Mouse (Mus musculus) lung, postnatal 0 days (tissue): ENCODE data around the gene Rfc5. TPM values are rescaled to one million over a fixed set of nuclear protein-coding genes. Genes with fewer than 3 reads are reported as not detected.
"Not testable (repeated sequence)": the region's sequence is repeated elsewhere in the genome, so short reads cannot be mapped to it uniquely, and the experiment has no call there.

ENCODE experiments used
- ATAC-seq: fragments of 200-750 bp; cut with Nextera tagmentation; 2 replicates; pipeline ENCODE4 v1.8.0; 2017; ENCODE audit warnings: moderate library complexity
- DNase-seq: peaks from one replicate; pipeline ENCODE4 v3.0.0-alpha.2; 2016; ENCODE audit warnings: low spot score
- H3K27ac ChIP-seq: fragments of 300-500 bp; sonication (generic); 2 replicates; pipeline ENCODE4 v1.5.1; 2014; ENCODE audit warnings: antibody characterized with exemption, mild to moderate bottlenecking, low read length, mixed read lengths
- H3K27me3 ChIP-seq: fragments of 300-500 bp; sonication (generic); replicated peaks from 2 replicates; pipeline ENCODE4 v1.6.1; 2014; ENCODE audit warnings: low read length, mixed read lengths; ENCODE audit not compliant: insufficient read depth
- H3K36me3 ChIP-seq: fragments of 300-500 bp; sonication (generic); 2 replicates; pipeline ENCODE4 v1.6.1; 2014; ENCODE audit warnings: low read length, mixed read lengths; ENCODE audit not compliant: insufficient read depth
- H3K4me1 ChIP-seq: fragments of 300-500 bp; sonication (generic); 2 replicates; pipeline ENCODE4 v1.6.1; 2014; ENCODE audit warnings: antibody characterized with exemption, low read depth, low read length, mixed read lengths; ENCODE audit not compliant: insufficient read depth
- H3K4me2 ChIP-seq: fragments of 300-500 bp; sonication (generic); replicated peaks from 2 replicates; pipeline ENCODE4 v1.6.1; 2014; ENCODE audit warnings: low read depth, mild to moderate bottlenecking, low read length, moderate library complexity, mixed read lengths
- H3K4me3 ChIP-seq: fragments of 300-500 bp; sonication (generic); 2 replicates; pipeline ENCODE4 v1.5.1; 2014; ENCODE audit warnings: low read depth, low read length
- H3K9ac ChIP-seq: fragments of 300-500 bp; sonication (generic); replicated peaks from 2 replicates; pipeline ENCODE4 v1.6.1; 2014; ENCODE audit warnings: low read depth, mild to moderate bottlenecking
- H3K9me3 ChIP-seq: fragments of 300-500 bp; sonication (generic); 2 replicates; pipeline ENCODE4 v1.6.1; 2016; ENCODE audit warnings: low read length, mixed read lengths
- CTCF ChIP-seq: IDR thresholded peaks from 2 replicates; pipeline ENCODE4 v1.5.1; 2016; ENCODE audit warnings: antibody characterized with exemption, mild to moderate bottlenecking
- EP300 ChIP-seq: IDR thresholded peaks from 2 replicates; pipeline ENCODE4 v1.6.1; 2016; ENCODE audit warnings: antibody characterized with exemption, mild to moderate bottlenecking, control low read depth
- WGBS: fragments of 180-500 bp; shearing (Covaris S2); extraction: QIAGEN DNeasy Blood & Tissue Kit; methylation state at CpG from one replicate; pipeline ENCODE4 v1.1.7; 2014; 5-methylcytosine and 5-hydroxymethylcytosine counted together
- polyA plus RNA-seq: library from polyadenylated mRNA; unstranded; fragments of >200 nt; fragmentation: Nextera tagmentation; extraction: Ambion mirVana; gene quantifications from 2 replicates; pipeline ENCODE4 v1.2.1, GENCODE M21; 2015

Gene Rfc5
- polyA plus RNA-seq = 17.4 and 18.2 TPM in 2 replicates

- peak; percentile 98 for ATAC-seq
- H3K36me3 ChIP-seq = no peaks in the 10 kb centered on the region
- H3K4me3 ChIP-seq = peak within 1 kb of the TSS; percentile 66
- peak within 1 kb of the TSS; percentile 43; the same call in 1 of the 2 replicates for H3K27ac ChIP-seq
- peak within 1 kb of the TSS; percentile 64 for H3K9ac ChIP-seq
- 0% methylated on average over 28 of the region's 44 CpGs for WGBS
- peak within 1 kb of the TSS; percentile 87 for H3K4me2 ChIP-seq
- H3K4me1 ChIP-seq = no peaks in the 10 kb centered on the region
- H3K9me3 ChIP-seq = no peaks in the 10 kb centered on the region
- DNase-seq = peak; percentile 98
- H3K27me3 ChIP-seq = no peaks in the 10 kb centered on the region
- TF ChIP-seq EP300 = no peak
- TF ChIP-seq CTCF = 0 out of 2 replicates have a peak, but pooled peaks have one; percentile 14
Observed at GRCm38 (mm10) chr5:117388877-117389276, at the start of gene Rfc5. Rfc5 (minus strand) TSS chr5:117389047.

DNA sequence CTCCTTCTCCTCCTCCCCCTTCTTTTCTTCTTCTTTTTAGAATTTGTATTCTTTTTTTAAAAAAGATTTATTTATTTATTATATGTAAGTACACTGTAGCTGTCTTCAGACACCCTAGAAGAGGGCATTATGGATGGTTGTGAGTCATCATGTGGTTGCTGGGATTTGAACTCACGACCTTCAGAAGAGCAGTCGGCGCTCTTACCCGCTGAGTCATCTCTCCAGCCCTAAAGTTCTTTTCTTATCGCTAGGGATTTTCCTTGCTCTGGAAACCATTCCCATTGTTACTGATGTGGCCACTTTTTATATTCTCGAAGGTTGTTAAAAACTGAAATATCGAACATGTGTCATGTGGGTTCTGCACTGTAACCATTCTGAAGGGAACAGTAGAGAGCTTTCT, 44.7 kb upstream of the Rfc5 start:
- H3K27me3 ChIP-seq = not testable (repeated sequence)

GRCm38 (mm10) chr5:117417442-117417841, 28.6 kb upstream of the Rfc5 start:
- 72% methylated on average over 2 of the region's 2 CpGs for WGBS
- Histone ChIP-seq H3K9me3 (no peaks in the 10 kb centered on the region), H3K4me1 (no peaks in the 10 kb centered on the region), H3K27ac (no peak overlapping the region), H3K4me3 (no peak overlapping the region), H3K36me3 (no peaks in the 10 kb centered on the region), H3K27me3 (peaks cover 18% of the 10 kb centered on the region), H3K9ac (no peak overlapping the region), H3K4me2 (no peak overlapping the region)
- DNase-seq (no peak), ATAC-seq (no peak)
- TF ChIP-seq CTCF = no peak
- no peak for TF ChIP-seq EP300

More for the DNA sequence above, 44.7 kb upstream of the Rfc5 start:
- ATAC-seq, H3K4me3 ChIP-seq, H3K4me2 ChIP-seq, H3K9ac ChIP-seq, H3K4me1 ChIP-seq, H3K9me3 ChIP-seq, H3K27ac ChIP-seq, H3K36me3 ChIP-seq, DNase-seq: not testable (repeated sequence)
- WGBS = 89% methylated on average over 7 of the region's 7 CpGs

DNA sequence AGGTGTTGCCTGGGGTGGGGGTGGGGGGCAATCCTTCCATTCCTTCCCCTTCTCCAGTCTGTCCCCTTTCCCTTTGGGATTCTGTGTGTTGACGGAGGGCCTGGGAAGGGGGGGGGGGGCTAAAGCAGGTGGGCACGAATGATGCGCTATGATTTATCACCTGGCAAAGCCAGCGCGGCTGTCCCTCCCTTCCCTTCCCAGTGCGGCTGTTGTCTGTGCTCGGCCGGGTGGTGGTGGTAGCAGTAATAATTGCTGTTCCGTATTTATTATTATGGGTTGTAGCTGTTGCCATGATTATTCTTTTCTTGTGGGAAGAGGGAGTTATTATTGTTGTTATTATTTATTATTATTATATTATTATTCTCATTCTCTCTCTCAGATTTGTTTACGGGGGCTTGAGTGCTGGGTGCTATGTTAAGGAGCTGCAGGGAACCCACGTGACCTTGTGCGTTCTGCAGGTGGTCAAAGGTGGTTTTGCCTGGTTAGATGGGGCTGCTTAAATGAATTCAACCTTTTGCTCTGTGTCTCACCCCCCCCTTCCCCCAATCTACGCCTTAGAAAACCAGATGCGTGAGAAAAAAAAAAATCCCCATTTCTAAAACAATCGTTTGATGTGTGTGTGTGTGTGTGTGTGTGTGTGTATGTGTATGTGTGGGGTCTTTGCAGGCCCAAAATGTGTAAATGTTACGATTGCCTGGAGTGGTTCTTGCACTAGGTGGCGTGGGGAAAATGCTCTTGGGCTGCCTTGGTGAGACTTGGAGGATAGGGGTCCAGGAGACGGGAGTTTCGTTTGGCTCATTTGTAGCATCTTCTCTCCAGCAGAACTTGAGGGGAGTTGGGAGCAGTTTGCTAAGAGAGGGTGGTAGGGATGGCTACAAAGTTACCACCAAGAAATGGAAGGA, 26.4 kb upstream of the Rfc5 start:
- no peak for ATAC-seq
- H3K4me1 ChIP-seq = no peaks in the 10 kb centered on the region
- no peaks in the 10 kb centered on the region for H3K36me3 ChIP-seq
- no peak for TF ChIP-seq CTCF
- no peak for TF ChIP-seq EP300
- peaks cover 18% of the 10 kb centered on the region for H3K27me3 ChIP-seq
- no peak overlapping the region for H3K4me2 ChIP-seq
- no peak overlapping the region for H3K9ac ChIP-seq
- H3K27ac ChIP-seq = no peak overlapping the region
- DNase-seq = no peak
- no peak overlapping the region for H3K4me3 ChIP-seq
- whole genome bisulfite sequencing = 32% methylated on average over 17 of the region's 19 CpGs
- H3K9me3 ChIP-seq = no peaks in the 10 kb centered on the region

DNA sequence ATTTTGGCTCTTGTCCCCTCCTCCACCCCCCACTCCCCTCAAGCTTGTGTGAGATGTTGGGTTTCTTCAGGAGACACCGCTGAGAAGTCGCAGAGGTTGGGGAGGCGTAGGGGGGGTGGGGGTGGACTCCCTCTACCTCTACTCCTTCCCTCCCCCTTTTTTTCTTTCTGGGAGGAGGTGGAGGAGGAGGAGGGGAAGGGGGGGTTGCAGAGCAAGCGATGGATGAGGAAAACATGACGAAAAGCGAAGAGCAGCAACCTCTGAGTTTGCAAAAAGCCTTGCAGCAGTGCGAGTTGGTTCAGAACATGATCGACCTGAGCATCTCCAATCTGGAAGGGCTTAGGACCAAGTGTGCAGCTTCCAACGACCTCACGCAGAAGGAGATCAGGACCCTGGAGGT, 25.8 kb upstream of the Rfc5 start:
- H3K4me3 ChIP-seq = no peak overlapping the region
- H3K9ac ChIP-seq = no peak overlapping the region
- TF ChIP-seq CTCF = no peak
- no peak for TF ChIP-seq EP300
- no peaks in the 10 kb centered on the region for H3K36me3 ChIP-seq
- no peak overlapping the region for H3K27ac ChIP-seq
- DNase-seq = no peak
- H3K27me3 ChIP-seq = peaks cover 18% of the 10 kb centered on the region
- 6% methylated on average over 10 of the region's 10 CpGs for WGBS
- H3K9me3 ChIP-seq = no peaks in the 10 kb centered on the region
- H3K4me2 ChIP-seq = peak overlapping the region; percentile 73
- ATAC-seq = no peak
- no peaks in the 10 kb centered on the region for H3K4me1 ChIP-seq

DNA sequence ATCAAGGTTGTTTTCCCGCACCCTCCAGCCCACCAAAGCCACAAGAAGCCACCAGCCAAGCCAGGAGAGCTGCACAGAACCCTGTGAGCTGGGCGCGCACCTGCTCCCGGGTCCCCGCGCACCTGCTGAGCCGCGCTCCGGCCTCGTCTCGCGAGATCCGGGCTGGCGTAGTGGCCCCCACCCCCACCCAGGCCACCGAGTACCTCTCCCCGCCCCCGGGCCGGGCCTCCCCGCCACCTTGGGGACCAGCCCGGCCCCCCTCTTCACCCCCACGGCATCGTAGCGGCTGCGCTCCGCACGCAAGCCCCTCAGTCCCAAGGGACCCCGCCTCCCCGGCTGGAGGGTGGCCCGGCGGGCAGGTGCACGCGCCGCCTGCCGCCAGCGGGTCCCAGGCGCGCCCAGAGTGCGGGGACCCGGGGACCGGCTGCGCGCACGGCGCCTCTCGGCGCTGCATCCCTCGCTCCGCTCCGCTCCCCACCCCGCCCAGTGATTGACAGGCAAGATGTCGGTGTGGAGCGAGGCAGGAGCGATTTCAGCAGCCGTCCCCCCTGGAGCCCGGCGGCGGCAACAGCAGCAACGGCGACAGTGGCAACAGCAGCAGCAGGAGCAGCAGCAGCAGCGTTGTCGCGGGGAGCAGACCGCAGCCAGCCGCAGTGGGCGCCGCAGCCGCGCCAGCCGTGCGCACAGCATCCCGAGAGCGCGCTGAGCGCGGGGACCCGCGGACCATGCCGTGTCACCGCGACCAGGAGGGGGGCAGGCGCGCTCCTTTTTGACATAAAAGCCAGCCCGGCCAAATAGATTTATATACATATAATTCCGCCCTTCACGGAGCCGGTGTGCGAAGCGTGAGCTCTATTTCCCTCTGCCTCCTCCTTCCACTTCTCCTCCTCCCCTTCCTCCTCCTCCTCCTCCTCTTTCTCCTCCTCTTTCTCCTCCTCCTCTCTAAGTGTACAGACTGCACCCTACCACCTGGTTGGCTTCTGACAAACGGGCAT, 25.0 kb upstream of the Rfc5 start, which contains the start of gene Ksr2:
Gene Ksr2 (plus strand): TSS at position 494 of the 995 bp plus-strand sequence.
- peak within 1 kb of the TSS; percentile 41 for H3K4me3 ChIP-seq
- no peaks in the 10 kb centered on the region for H3K9me3 ChIP-seq
- TF ChIP-seq CTCF (no peak; the same call in 1 of the 2 replicates), EP300 (no peak)
- DNase-seq = peak; percentile 60
- peak within 1 kb of the TSS; percentile 73 for H3K4me2 ChIP-seq
- peak; percentile 93 for ATAC-seq
- H3K27me3 ChIP-seq = peaks cover 18% of the 10 kb centered on the region
- no peak within 1 kb of the TSS for H3K27ac ChIP-seq
- WGBS = 1% methylated on average over 56 of the region's 89 CpGs
- no peak within 1 kb of the TSS for H3K9ac ChIP-seq
- no peaks in the 10 kb centered on the region for H3K36me3 ChIP-seq
- H3K4me1 ChIP-seq = no peaks in the 10 kb centered on the region
